Mouse (Mus musculus) bone marrow, adult 2 months (tissue): ENCODE data around the gene Pam16.

Experiments
- CTCF ChIP-seq: fragments of 200-500 bp; IDR thresholded peaks from 2 replicates; pipeline ENCODE4 v1.5.1; 2011; ENCODE audit warnings: low read length, control low read depth; ENCODE audit not compliant: control insufficient read depth, insufficient read depth
- POLR2A ChIP-seq: fragments of 200-500 bp; IDR thresholded peaks from 2 replicates; pipeline ENCODE4 v1.6.1; 2011; ENCODE audit warnings: low read depth, mild to moderate bottlenecking, control low read depth, low read length, borderline replicate concordance; ENCODE audit not compliant: control insufficient read depth

GRCm38 (mm10) chr16:4655251-4655734, 30.5 kb upstream of the Pam16 start:
- TF ChIP-seq CTCF (no peak), POLR2A (no peak)
